Mouse (Mus musculus) intestine, embryonic 15.5 days (tissue): ENCODE measurements around the gene Hspb2. TPM values are rescaled to one million over a fixed set of nuclear protein-coding genes. Genes with fewer than 3 reads are reported as not detected.

Experiments
- ATAC-seq: fragments of 200-750 bp; cut with Nextera tagmentation; 2 replicates; pipeline ENCODE4 v1.8.0; 2017; ENCODE audit warnings: moderate TSS enrichment, moderate library complexity
- H3K27ac ChIP-seq: fragments of 300-500 bp; sonication (generic); 2 replicates; pipeline ENCODE4 v1.5.1; 2015; ENCODE audit warnings: mild to moderate bottlenecking, inconsistent platforms
- H3K27me3 ChIP-seq: fragments of 300-500 bp; sonication (generic); replicated peaks from 2 replicates; pipeline ENCODE4 v1.6.1; 2015; ENCODE audit warnings: inconsistent platforms
- H3K36me3 ChIP-seq: fragments of 300-500 bp; sonication (generic); 2 replicates; pipeline ENCODE4 v1.6.1; 2015; ENCODE audit warnings: inconsistent platforms
- H3K4me1 ChIP-seq: fragments of 300-500 bp; sonication (generic); replicated peaks from 2 replicates; pipeline ENCODE4 v1.6.1; 2015; ENCODE audit warnings: inconsistent platforms
- H3K4me2 ChIP-seq: fragments of 300-500 bp; sonication (generic); replicated peaks from 2 replicates; pipeline ENCODE4 v1.6.1; 2015; ENCODE audit warnings: mild to moderate bottlenecking, inconsistent platforms
- H3K4me3 ChIP-seq: fragments of 300-500 bp; sonication (generic); replicated peaks from 2 replicates; pipeline ENCODE4 v1.5.1; 2015; ENCODE audit warnings: inconsistent platforms
- H3K9ac ChIP-seq: fragments of 300-500 bp; sonication (generic); 2 replicates; pipeline ENCODE4 v1.6.1; 2015; ENCODE audit warnings: inconsistent platforms
- H3K9me3 ChIP-seq: fragments of 300-500 bp; sonication (generic); 2 replicates; pipeline ENCODE4 v1.6.1; 2016; ENCODE audit warnings: inconsistent platforms
- WGBS: fragments of 180-500 bp; shearing (Covaris S2); methylation state at CpG from one replicate; pipeline ENCODE4 v1.1.7; 2015; 5-methylcytosine and 5-hydroxymethylcytosine counted together
- polyA plus RNA-seq: library from polyadenylated mRNA; unstranded; fragments of >200 nt; fragmentation: Nextera tagmentation; extraction: Ambion mirVana; gene quantifications from 2 replicates; pipeline ENCODE4 v1.2.1, GENCODE M21; 2015

Hspb2 gene
- polyA plus RNA-seq, 1 experiment from 2014 or later: 5.3 TPM

- H3K27me3 ChIP-seq: no peaks in the 10 kb centered on the region
- no peak overlapping the region for H3K9ac ChIP-seq
- H3K27ac ChIP-seq: no peak overlapping the region
- no peak overlapping the region for H3K4me2 ChIP-seq
- 78% methylated on average over 2 of the region's 2 CpGs for WGBS
- no peak overlapping the region for H3K4me3 ChIP-seq
- H3K9me3 ChIP-seq: no peaks in the 10 kb centered on the region
- H3K36me3 ChIP-seq: no peaks in the 10 kb centered on the region; the same call in 1 of the 2 replicates
- no peak for ATAC-seq
- H3K4me1 ChIP-seq: peaks cover 7% of the 10 kb centered on the region
Measured at GRCm38 (mm10) chr9:50742744-50743143, 9.4 kb downstream of the Hspb2 start.

- Histone ChIP-seq H3K9ac (no peak overlapping the region), H3K27ac (no peak overlapping the region), H3K4me2 (no peak overlapping the region), H3K36me3 (no peaks in the 10 kb centered on the region; the same call in 1 of the 2 replicates), H3K4me3 (no peak overlapping the region), H3K4me1 (peaks cover 7% of the 10 kb centered on the region), H3K27me3 (no peaks in the 10 kb centered on the region), H3K9me3 (no peaks in the 10 kb centered on the region)
- no peak for ATAC-seq
- WGBS: 80% methylated on average over 3 of the region's 3 CpGs
Measured at GRCm38 (mm10) chr9:50742261-50742660, 9.9 kb downstream of the Hspb2 start.

DNA sequence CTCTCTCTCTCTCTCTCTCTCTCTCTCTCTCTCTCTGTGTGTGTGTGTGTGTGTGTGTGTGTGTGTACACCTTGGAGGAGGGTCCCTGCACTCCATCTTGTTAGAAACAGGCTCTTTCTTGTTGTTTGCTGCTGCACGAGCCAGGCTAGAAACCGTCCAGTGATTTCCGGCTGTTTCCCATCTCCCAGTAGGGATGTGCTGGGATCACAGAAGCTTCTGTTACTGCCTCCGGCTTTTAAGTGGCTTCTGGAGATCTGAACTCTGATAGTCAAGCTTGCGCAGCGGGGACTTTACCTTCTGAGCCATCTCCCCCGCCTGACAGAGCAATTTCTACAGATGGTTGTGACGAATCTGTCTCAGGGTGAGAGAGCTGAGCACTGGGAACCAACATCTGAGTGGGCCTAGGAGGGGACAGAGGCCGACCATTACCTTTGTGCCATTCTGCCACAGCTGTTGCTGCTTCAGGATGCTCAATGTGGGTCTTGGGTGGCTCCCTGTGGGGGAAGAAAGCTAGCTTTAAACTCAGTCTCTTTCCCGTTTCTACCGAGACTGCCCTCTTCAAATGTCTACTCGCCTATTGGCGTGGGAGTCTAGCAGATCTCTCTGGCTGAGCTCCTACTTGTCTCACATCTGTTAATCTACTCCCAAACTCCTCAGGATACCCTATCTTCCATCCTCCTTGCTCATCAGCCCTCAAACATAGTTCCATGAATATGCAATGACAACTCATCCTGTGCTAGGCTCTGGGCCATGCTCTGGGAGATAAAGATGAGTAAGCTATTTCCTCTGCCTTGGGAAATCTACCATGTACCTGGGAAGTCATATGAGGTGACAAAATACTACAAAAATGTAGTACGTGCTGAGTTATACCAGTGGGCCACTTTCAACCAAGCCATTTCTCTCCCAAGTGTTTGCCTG lies 11.0 kb downstream of the Hspb2 start:
- Histone ChIP-seq H3K9ac (no peak overlapping the region), H3K27me3 (no peaks in the 10 kb centered on the region), H3K27ac (no peak overlapping the region), H3K9me3 (no peaks in the 10 kb centered on the region), H3K36me3 (no peaks in the 10 kb centered on the region; the same call in 1 of the 2 replicates), H3K4me3 (no peak overlapping the region), H3K4me1 (peaks cover 7% of the 10 kb centered on the region), H3K4me2 (no peak overlapping the region)
- ATAC-seq: no peak
- WGBS: 83% methylated on average over 14 of the region's 14 CpGs

DNA sequence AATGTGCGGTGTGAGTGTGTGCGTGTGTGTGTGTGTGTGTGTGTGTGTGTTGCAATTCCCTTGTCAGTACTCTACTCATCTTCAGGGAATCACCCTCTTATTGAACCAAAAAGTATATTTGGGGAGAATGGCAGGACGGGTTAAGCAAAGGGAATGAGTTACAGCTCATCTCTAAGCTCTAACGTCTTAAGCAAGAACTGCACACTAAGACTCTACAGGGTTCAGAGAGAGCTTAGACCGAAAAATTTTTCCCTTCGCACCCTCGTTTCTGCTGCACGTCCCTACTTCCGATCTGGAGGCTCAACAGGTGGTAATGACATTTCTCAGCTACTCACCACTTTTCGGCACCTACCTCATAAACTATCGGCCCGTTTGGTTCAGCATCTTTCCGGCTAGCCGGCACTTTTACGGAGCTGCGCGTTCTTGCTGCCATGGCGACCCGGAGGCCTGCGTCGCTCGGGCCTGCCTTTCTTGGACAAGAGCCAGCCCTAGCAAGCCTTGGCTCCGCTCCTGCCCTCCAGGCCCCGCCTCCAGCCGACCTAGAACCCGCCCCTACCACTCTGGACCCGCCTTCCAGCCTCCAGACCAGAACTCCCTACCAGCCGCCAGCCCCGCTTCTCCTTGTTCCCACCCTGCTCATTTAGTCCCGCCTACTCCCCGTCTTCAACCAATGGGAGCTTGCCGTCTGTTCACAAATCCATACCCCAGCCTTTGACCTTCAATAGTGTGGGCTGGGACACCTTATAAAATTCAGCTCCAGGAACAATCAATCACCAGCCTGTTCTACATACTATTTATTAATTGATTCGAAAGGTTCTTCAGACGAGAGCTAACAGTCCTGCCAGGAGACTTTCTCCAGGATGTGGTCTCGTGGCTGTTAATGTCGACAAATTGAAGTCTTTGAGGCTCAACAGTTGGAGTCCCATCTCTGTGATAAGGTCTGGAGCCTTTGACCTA lies 13.0 kb downstream of the Hspb2 start, which contains the start of gene Dixdc1:
Gene Dixdc1 (minus strand): TSS at position 604 of the 957 bp plus-strand sequence.
- 13% methylated on average over 36 of the region's 36 CpGs for WGBS
- no peak within 1 kb of the TSS for H3K9ac ChIP-seq
- H3K36me3 ChIP-seq: no peaks in the 10 kb centered on the region; the same call in 1 of the 2 replicates
- peak within 1 kb of the TSS; percentile 29 for H3K4me3 ChIP-seq
- peaks cover 7% of the 10 kb centered on the region for H3K4me1 ChIP-seq
- peak; percentile 99 for ATAC-seq
- no peaks in the 10 kb centered on the region for H3K9me3 ChIP-seq
- peak within 1 kb of the TSS; percentile 62 for H3K4me2 ChIP-seq
- no peak within 1 kb of the TSS for H3K27ac ChIP-seq
- H3K27me3 ChIP-seq: no peaks in the 10 kb centered on the region

DNA sequence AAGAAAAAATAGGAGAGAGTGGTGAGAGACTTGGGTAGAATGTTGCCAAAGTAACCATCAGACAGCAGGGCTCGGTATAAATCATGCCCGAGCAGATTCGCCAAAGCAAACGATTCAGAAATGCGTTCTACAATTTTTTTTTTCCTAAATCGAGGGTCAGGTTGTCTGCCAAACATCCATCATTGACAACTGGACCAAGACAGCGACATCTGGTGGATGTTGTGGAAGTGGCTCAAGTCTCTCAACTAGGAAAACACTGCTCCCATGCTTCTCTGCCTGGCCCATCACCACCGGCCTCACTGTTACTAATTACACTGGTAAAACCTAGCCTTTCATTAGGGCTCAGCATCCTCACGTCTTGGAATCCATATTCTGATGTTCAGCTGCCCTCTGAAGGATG lies 17.2 kb downstream of the Hspb2 start:
- H3K4me1 ChIP-seq: peaks cover 7% of the 10 kb centered on the region
- 3% methylated on average over 9 of the region's 9 CpGs for WGBS
- H3K27me3 ChIP-seq: no peaks in the 10 kb centered on the region
- no peak overlapping the region for H3K27ac ChIP-seq
- ATAC-seq: no peak
- H3K36me3 ChIP-seq: no peaks in the 10 kb centered on the region
- no peak overlapping the region for H3K9ac ChIP-seq
- H3K4me2 ChIP-seq: no peak overlapping the region
- H3K4me3 ChIP-seq: no peak overlapping the region
- no peaks in the 10 kb centered on the region for H3K9me3 ChIP-seq

GRCm38 (mm10) chr9:50732560-50732959 lies 19.6 kb downstream of the Hspb2 start:
- no peak overlapping the region for H3K4me3 ChIP-seq
- ATAC-seq: no peak
- 32% methylated on average over 4 of the region's 4 CpGs for WGBS
- no peak overlapping the region for H3K4me2 ChIP-seq
- no peaks in the 10 kb centered on the region for H3K27me3 ChIP-seq
- H3K4me1 ChIP-seq: no peaks in the 10 kb centered on the region
- no peaks in the 10 kb centered on the region for H3K36me3 ChIP-seq
- H3K9me3 ChIP-seq: no peaks in the 10 kb centered on the region
- H3K27ac ChIP-seq: no peak overlapping the region
- H3K9ac ChIP-seq: no peak overlapping the region

DNA sequence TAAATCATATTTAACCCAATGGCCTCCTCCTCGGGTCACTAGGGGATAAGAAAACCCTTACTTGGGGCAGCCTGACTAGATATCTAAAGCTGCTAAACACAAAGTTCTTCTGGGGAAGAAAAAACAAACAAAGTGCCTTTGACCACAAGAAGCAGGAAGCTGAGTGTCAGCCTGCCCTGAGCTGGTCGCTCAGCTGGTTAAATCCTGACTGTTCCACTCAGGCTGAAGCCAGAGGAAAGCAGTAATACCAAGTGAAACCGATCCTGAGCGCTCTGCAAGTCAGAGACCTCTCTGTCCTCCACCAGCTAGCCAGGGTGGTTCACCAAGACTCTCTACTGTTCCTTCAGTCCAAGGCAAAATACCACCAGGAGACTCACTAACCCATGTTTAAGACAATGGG lies 22.6 kb downstream of the Hspb2 start:
- no peaks in the 10 kb centered on the region for H3K36me3 ChIP-seq
- no peak overlapping the region for H3K9ac ChIP-seq
- no peaks in the 10 kb centered on the region for H3K27me3 ChIP-seq
- H3K4me1 ChIP-seq: no peaks in the 10 kb centered on the region; the same call in 1 of the 2 replicates
- WGBS: 42% methylated on average over 4 of the region's 4 CpGs
- no peaks in the 10 kb centered on the region for H3K9me3 ChIP-seq
- ATAC-seq: no peak
- no peak overlapping the region for H3K4me2 ChIP-seq
- no peak overlapping the region for H3K4me3 ChIP-seq
- H3K27ac ChIP-seq: no peak overlapping the region

DNA sequence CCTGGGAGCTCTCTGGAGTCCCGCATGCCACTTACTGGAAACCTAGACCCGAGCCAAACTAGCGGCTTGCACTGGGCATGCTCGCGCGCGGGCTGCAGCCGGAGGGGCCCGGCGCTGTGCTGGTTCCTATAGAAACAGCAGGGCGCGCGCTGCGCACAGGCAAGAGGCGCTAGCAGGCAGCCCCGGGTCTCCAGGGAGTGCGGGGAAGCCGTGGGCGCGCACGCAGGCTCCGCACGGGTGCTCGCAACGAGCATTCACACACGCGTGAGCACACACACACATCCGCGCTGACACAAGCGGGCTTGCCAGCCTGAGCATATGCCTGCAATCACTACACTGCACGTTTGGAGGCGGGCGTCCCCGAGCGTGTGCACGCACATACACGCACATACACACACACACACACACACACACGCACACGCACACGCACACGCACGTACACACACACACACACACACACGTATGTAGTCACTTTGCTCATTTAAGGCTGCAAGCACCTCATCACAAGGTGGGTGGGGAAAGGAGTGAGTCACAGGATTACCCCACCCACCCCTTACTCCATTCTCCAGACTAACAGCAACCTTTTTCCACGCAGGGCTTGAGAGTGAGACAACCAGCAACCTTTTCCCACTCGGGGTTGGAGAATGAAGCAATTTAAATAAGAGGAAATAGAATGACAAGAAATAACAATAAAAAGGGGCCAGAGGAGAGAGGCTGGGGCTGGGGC lies 24.1 kb downstream of the Hspb2 start:
- Histone ChIP-seq H3K36me3 (no peaks in the 10 kb centered on the region), H3K4me3 (peak overlapping the region; percentile 65), H3K9ac (peak overlapping the region; percentile 51), H3K4me1 (peaks cover 8% of the 10 kb centered on the region), H3K27me3 (no peaks in the 10 kb centered on the region), H3K9me3 (no peaks in the 10 kb centered on the region), H3K27ac (no peak overlapping the region), H3K4me2 (peak overlapping the region; percentile 95)
- under 1% methylated on average over 45 of the region's 45 CpGs for WGBS
- peak; percentile 93 for ATAC-seq

DNA sequence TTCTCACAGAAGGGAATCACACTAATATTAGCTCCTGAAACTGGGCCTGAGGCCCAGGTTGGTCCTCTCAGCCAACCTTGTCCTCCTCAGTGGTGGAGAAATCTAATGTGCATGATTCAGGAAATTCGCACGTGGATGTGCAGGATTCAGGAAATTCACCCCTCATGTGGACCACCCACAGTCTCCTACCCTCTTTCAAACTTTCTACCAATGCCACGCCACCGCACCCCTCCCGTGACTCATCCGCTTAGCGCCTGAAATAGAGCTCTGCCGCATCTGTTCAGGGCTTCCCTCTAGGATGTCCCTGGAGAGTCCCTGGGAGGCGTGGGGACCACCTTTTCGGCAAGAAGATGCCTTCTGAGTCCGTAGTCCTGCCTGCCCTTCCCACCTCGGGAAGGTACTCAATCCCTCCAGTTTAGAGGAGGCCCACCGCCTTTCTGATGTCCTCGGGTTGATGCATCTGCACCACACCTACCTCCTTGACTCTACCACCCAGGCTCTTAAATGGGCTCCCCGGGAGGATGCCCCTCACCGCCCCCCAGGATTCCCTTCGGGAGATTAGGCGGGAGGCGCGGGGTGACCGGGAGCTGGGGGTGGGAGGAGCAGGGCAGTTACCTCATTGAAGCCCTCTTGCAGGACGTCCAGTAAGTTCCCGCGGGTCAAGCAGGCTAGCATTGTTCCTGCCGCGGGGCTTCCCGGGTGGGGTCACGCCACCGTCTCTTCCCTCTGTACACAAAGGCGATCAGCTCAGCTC lies 24.8 kb downstream of the Hspb2 start:
- 9% methylated on average over 30 of the region's 30 CpGs for WGBS
- Histone ChIP-seq H3K4me3 (peak overlapping the region; percentile 65), H3K9ac (peak overlapping the region; percentile 51), H3K36me3 (no peaks in the 10 kb centered on the region), H3K4me1 (peaks cover 8% of the 10 kb centered on the region), H3K27me3 (no peaks in the 10 kb centered on the region), H3K27ac (no peak overlapping the region), H3K4me2 (peak overlapping the region; percentile 95), H3K9me3 (no peaks in the 10 kb centered on the region)
- no peak; the same call in none of the 2 replicates for ATAC-seq

DNA sequence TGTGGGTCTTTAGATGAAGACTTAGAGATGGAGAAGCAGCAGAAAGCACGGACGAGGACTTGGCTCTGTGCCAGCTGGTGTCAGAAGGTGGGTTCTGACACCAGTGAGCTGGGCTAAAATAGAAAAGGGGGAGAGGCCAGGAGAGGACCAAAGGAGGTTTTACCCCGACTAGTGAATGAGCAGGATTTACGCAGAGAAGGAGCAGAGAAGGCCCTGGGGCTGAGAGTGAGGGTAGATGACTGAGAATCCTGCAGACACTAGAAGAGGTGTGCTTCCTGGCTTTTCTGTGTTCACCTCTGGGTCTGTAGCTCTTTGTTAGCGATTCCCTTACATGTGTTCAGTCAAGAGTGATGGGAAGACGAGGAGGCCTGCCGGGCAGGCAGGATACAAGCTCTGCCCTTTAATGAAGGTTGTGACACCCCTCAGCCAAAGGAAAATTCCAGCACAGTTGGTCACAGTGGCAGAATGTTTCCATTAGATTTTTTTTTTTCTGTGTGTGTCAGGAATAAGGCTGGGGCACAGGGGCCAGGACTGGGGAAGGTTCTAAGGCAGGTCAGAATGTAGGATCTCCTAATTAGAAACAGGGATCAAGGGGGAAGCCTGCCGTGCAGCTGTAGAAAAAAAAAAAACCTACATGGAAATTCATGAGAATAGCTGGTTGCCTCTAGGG lies 26.1 kb downstream of the Hspb2 start:
- H3K4me1 ChIP-seq: peaks cover 8% of the 10 kb centered on the region
- 65% methylated on average over 8 of the region's 8 CpGs for WGBS

More for the DNA sequence above, 26.1 kb downstream of the Hspb2 start:
- H3K4me3 ChIP-seq: no peak overlapping the region
- no peaks in the 10 kb centered on the region for H3K27me3 ChIP-seq
- no peak overlapping the region for H3K9ac ChIP-seq
- H3K27ac ChIP-seq: no peak overlapping the region
- no peak overlapping the region for H3K4me2 ChIP-seq
- H3K36me3 ChIP-seq: no peaks in the 10 kb centered on the region
- no peak for ATAC-seq
- no peaks in the 10 kb centered on the region for H3K9me3 ChIP-seq
